Mouse (Mus musculus): ENCODE data around the gene Abracl. TPM values are rescaled to one million over a fixed set of nuclear protein-coding genes. Genes with fewer than 3 reads are reported as not detected.

Gene Abracl
- total and polyA plus RNA-seq, 2 experiments from 2014 or later, result 27.9 to 55.9 TPM

GRCm38 (mm10) chr10:18067761-18068446 lies 44.8 kb upstream of the Abracl start:
- Histone ChIP-seq H3K27me3 (ENCODE audit: insufficient read depth, low read length) (no peaks in the 10 kb centered on the region), H3K4me2 (ENCODE audit: low read depth, low read length) (no peak overlapping the region), H3K4me3 (ENCODE audit: low read length) (no peak overlapping the region), H3K36me3 (ENCODE audit: insufficient read depth, low read length) (no peaks in the 10 kb centered on the region), H3K9me3 (ENCODE audit: low read length) (no peaks in the 10 kb centered on the region), H3K27ac (no peak overlapping the region; the same call in 1 of the 2 replicates), H3K4me1 (ENCODE audit: insufficient read depth, low read length) (0 out of 2 replicates have a peak, but pooled peaks cover 5% of the 10 kb centered on the region), H3K9ac (replicated peaks; ENCODE audit: low read length) (no peak overlapping the region)
- TF ChIP-seq CTCF (IDR thresholded peaks at IDR 0.05; ENCODE audit: low read depth), result no peak
- ATAC-seq (no peak), DNase-seq (ENCODE audit: low spot score) (no peak)
- WGBS, result 50% methylated on average over 10 of the region's 10 CpGs

- no peak for TF ChIP-seq CTCF (IDR thresholded peaks at IDR 0.05; ENCODE audit: low read depth)
- no peak overlapping the region for H3K4me2 ChIP-seq (ENCODE audit: low read depth, low read length)
- no peaks in the 10 kb centered on the region for H3K27me3 ChIP-seq (ENCODE audit: insufficient read depth, low read length)
- H3K9ac ChIP-seq (replicated peaks; ENCODE audit: low read length), result no peak overlapping the region
- H3K4me3 ChIP-seq (ENCODE audit: low read length), result no peak overlapping the region
- H3K36me3 ChIP-seq (ENCODE audit: insufficient read depth, low read length), result no peaks in the 10 kb centered on the region
- no peak overlapping the region for H3K27ac ChIP-seq
- 77% methylated on average over 10 of the region's 10 CpGs for WGBS
- DNase-seq (ENCODE audit: low spot score) (no peak), ATAC-seq (no peak)
- H3K4me1 ChIP-seq (ENCODE audit: insufficient read depth, low read length), result 0 out of 2 replicates have a peak, but pooled peaks cover 2% of the 10 kb centered on the region
- H3K9me3 ChIP-seq (ENCODE audit: low read length), result no peaks in the 10 kb centered on the region
Observed at GRCm38 (mm10) chr10:18066031-18066439, 42.9 kb upstream of the Abracl start.

- no peak overlapping the region for H3K27ac ChIP-seq
- H3K9ac ChIP-seq (replicated peaks; ENCODE audit: low read length), result no peak overlapping the region
- no peaks in the 10 kb centered on the region for H3K27me3 ChIP-seq (ENCODE audit: insufficient read depth, low read length)
- no peak for TF ChIP-seq CTCF (IDR thresholded peaks at IDR 0.05; ENCODE audit: low read depth)
- 68% methylated on average over 7 of the region's 7 CpGs for WGBS
- no peaks in the 10 kb centered on the region for H3K36me3 ChIP-seq (ENCODE audit: insufficient read depth, low read length)
- H3K9me3 ChIP-seq (ENCODE audit: low read length), result no peaks in the 10 kb centered on the region
- no peaks in the 10 kb centered on the region for H3K4me1 ChIP-seq (ENCODE audit: insufficient read depth, low read length)
- no peak for DNase-seq (ENCODE audit: low spot score)
- no peak overlapping the region for H3K4me2 ChIP-seq (ENCODE audit: low read depth, low read length)
- no peak overlapping the region for H3K4me3 ChIP-seq (ENCODE audit: low read length)
- no peak for ATAC-seq
Observed at GRCm38 (mm10) chr10:18064606-18065228, 41.6 kb upstream of the Abracl start.

- Histone ChIP-seq H3K27ac (no peak overlapping the region), H3K4me1 (ENCODE audit: insufficient read depth, low read length) (peaks cover 12% of the 10 kb centered on the region), H3K36me3 (ENCODE audit: insufficient read depth, low read length) (no peaks in the 10 kb centered on the region), H3K4me2 (ENCODE audit: low read depth, low read length) (no peak overlapping the region), H3K4me3 (ENCODE audit: low read length) (no peak overlapping the region), H3K27me3 (ENCODE audit: insufficient read depth, low read length) (no peaks in the 10 kb centered on the region), H3K9me3 (ENCODE audit: low read length) (no peaks in the 10 kb centered on the region), H3K9ac (replicated peaks; ENCODE audit: low read length) (no peak overlapping the region)
- no peak for TF ChIP-seq CTCF (IDR thresholded peaks at IDR 0.05; ENCODE audit: low read depth)
- no peak for ATAC-seq
- 78% methylated on average over 4 of the region's 4 CpGs for WGBS
- DNase-seq (ENCODE audit: low spot score), result no peak
Observed at GRCm38 (mm10) chr10:18061533-18061932, 38.4 kb upstream of the Abracl start.

DNA sequence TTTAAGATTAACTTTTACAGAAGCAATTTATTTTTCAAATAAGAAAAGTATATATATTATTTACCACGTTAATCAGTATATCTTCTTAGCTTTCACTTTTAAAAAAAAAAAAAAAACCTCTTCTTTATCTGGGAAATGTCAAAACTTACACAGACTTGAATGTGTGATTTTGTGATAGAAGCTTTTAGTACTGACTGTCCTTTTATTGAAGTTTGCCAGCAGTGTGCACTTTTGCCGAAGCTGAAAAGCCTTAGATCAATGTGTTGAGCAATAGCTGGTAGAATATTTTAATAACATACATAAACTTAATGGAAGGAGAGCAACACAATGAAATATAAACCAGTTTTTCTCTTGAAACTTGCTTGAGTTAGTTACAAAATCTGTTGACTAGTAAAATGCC lies 37.7 kb upstream of the Abracl start:
- H3K4me3 ChIP-seq (ENCODE audit: low read length), result no peak overlapping the region
- H3K4me2 ChIP-seq (ENCODE audit: low read depth, low read length), result no peak overlapping the region
- no peaks in the 10 kb centered on the region for H3K27me3 ChIP-seq (ENCODE audit: insufficient read depth, low read length)
- H3K4me1 ChIP-seq (ENCODE audit: insufficient read depth, low read length), result peaks cover 12% of the 10 kb centered on the region
- H3K27ac ChIP-seq, result no peak overlapping the region
- no peak for ATAC-seq
- no peaks in the 10 kb centered on the region for H3K36me3 ChIP-seq (ENCODE audit: insufficient read depth, low read length)
- no peak for TF ChIP-seq CTCF (IDR thresholded peaks at IDR 0.05; ENCODE audit: low read depth)
- DNase-seq (ENCODE audit: low spot score), result no peak
- no peaks in the 10 kb centered on the region for H3K9me3 ChIP-seq (ENCODE audit: low read length)
- no peak overlapping the region for H3K9ac ChIP-seq (replicated peaks; ENCODE audit: low read length)
- WGBS, result 81% methylated on average over 2 of the region's 2 CpGs

GRCm38 (mm10) chr10:18059807-18060206 lies 36.7 kb upstream of the Abracl start:
- ATAC-seq (no peak), DNase-seq (ENCODE audit: low spot score) (no peak)
- Histone ChIP-seq H3K9ac (replicated peaks; ENCODE audit: low read length) (no peak overlapping the region), H3K27ac (no peak overlapping the region), H3K9me3 (ENCODE audit: low read length) (no peaks in the 10 kb centered on the region), H3K4me2 (ENCODE audit: low read depth, low read length) (no peak overlapping the region), H3K4me3 (ENCODE audit: low read length) (no peak overlapping the region), H3K4me1 (ENCODE audit: insufficient read depth, low read length) (peaks cover 12% of the 10 kb centered on the region), H3K27me3 (ENCODE audit: insufficient read depth, low read length) (no peaks in the 10 kb centered on the region), H3K36me3 (ENCODE audit: insufficient read depth, low read length) (no peaks in the 10 kb centered on the region)
- 88% methylated on average over 13 of the region's 13 CpGs for WGBS
- no peak for TF ChIP-seq CTCF (IDR thresholded peaks at IDR 0.05; ENCODE audit: low read depth)
